Mouse (Mus musculus) kidney, postnatal 4 days (tissue): ENCODE data around the gene Gm11237.
"Not testable (repeated sequence)": the region's sequence is repeated elsewhere in the genome, so short reads cannot be mapped to it uniquely, and the experiment has no call there.

Experiments used
- DNase-seq, 2 experiments: peaks; one replicate each; pipeline ENCODE4 v3.0.0; 2021; ENCODE audit warnings: mixed read lengths in 2 of 2

The Gm11237 gene

GRCm38 (mm10) chr4:73622684-73623083 is at the start of gene Gm11237:
TSS of gene Gm11237 (plus strand) at chr4:73622984.
- DNase-seq, result not testable (repeated sequence)

GRCm38 (mm10) chr4:73599248-73599647 is 23.5 kb upstream of the Gm11237 start:
- peak in 1 of 2 experiments; percentile 1 for DNase-seq

GRCm38 (mm10) chr4:73607581-73607980 is 15.2 kb upstream of the Gm11237 start, which contains the start of gene Gm11238:
TSS of gene Gm11238 (plus strand) at chr4:73607881.
- DNase-seq, result not testable (repeated sequence)

- not testable (repeated sequence) for DNase-seq
These were observed 15.0 kb downstream of the Gm11237 start, which contains the start of gene Gm11236 for GRCm38 (mm10) chr4:73637821-73638220. TSS of gene Gm11236 (plus strand) at chr4:73638121.

- peak in 1 of 2 experiments; percentile 0 for DNase-seq
These were observed 39.1 kb downstream of the Gm11237 start for GRCm38 (mm10) chr4:73661864-73662263.

- DNase-seq, result not testable (repeated sequence)
These were observed 45.3 kb downstream of the Gm11237 start, which contains the start of gene Gm11239 for GRCm38 (mm10) chr4:73668054-73668453. TSS of gene Gm11239 (plus strand) at chr4:73668354.
